Mouse (Mus musculus) myocyte (in vitro differentiated cells): ENCODE measurements around the gene Aacs.

Experiments used
- CEBPB ChIP-seq: IDR thresholded peaks from 2 replicates; pipeline ENCODE4 v1.6.1; 2011; ENCODE audit warnings: mild to moderate bottlenecking, moderate library complexity; ENCODE audit not compliant: poor library complexity, insufficient read depth, severe bottlenecking
- E2F4 ChIP-seq: IDR thresholded peaks from one replicate; pipeline ENCODE4 v1.6.1; 2011; ENCODE audit warnings: mild to moderate bottlenecking, control low read depth, moderate library complexity; ENCODE audit not compliant: insufficient read depth
- MAX ChIP-seq: IDR thresholded peaks from one replicate; pipeline ENCODE4 v1.6.1; 2011; ENCODE audit warnings: low read depth, mild to moderate bottlenecking, control low read depth
- MYOD1 ChIP-seq, 3 experiments: IDR thresholded peaks; one replicate each; pipeline ENCODE4 v1.6.1; 2011; ENCODE audit warnings: control low read depth in 2 of 3, low read depth in 2 of 3, mild to moderate bottlenecking in 2 of 3, moderate library complexity in 1 of 3; ENCODE audit not compliant: insufficient read length in 2 of 3, control insufficient read depth in 1 of 3
- MYOG ChIP-seq, 3 experiments: IDR thresholded peaks; one replicate each; pipeline ENCODE4 v1.6.1; 2011; ENCODE audit warnings: control low read depth in 2 of 3, low read depth in 2 of 3, mild to moderate bottlenecking in 2 of 3; ENCODE audit not compliant: insufficient read length in 2 of 3, control insufficient read depth in 1 of 3, insufficient read depth in 1 of 3
- POLR2A ChIP-seq: IDR thresholded peaks from one replicate; pipeline ENCODE4 v1.6.1; 2011; ENCODE audit warnings: low read depth, mild to moderate bottlenecking, control low read depth, moderate library complexity; ENCODE audit not compliant: insufficient read length
- REST ChIP-seq: IDR thresholded peaks from one replicate; pipeline ENCODE4 v1.6.1; 2011; ENCODE audit warnings: mild to moderate bottlenecking, control low read depth, moderate library complexity; ENCODE audit not compliant: insufficient read depth, insufficient read length
- SRF ChIP-seq: IDR thresholded peaks from one replicate; pipeline ENCODE4 v1.6.1; 2011; ENCODE audit warnings: low read depth; ENCODE audit not compliant: control insufficient read depth, insufficient read length
- TCF12 ChIP-seq: IDR thresholded peaks from one replicate; pipeline ENCODE4 v1.6.1; 2011; ENCODE audit warnings: mild to moderate bottlenecking, control low read depth; ENCODE audit not compliant: poor library complexity, insufficient read depth, severe bottlenecking
- TCF3 ChIP-seq: IDR thresholded peaks from one replicate; pipeline ENCODE4 v1.6.1; 2011; ENCODE audit warnings: low read depth, control low read depth; ENCODE audit not compliant: insufficient read length
- USF1 ChIP-seq: IDR thresholded peaks from one replicate; pipeline ENCODE4 v1.6.1; 2011; ENCODE audit warnings: low read depth, mild to moderate bottlenecking, control low read depth, moderate library complexity

- no peak for TF ChIP-seq MYOD1 (IDR thresholded peaks at IDR 0.05; ENCODE audit: control insufficient read depth in 1 of 3, insufficient read length in 2 of 3, low read depth in 2 of 3)
- no peak for TF ChIP-seq POLR2A
- TF ChIP-seq TCF12 = no peak
- no peak for TF ChIP-seq SRF
- TF ChIP-seq MYOG (IDR thresholded peaks at IDR 0.05; ENCODE audit: control insufficient read depth in 1 of 3, insufficient read depth in 1 of 3, insufficient read length in 2 of 3, low read depth in 2 of 3) = no peak
- TF ChIP-seq E2F4 = no peak
- no peak for TF ChIP-seq MAX
- peak; percentile 98 for TF ChIP-seq CEBPB
- TF ChIP-seq USF1 = no peak
- no peak for TF ChIP-seq REST
- no peak for TF ChIP-seq TCF3
These were observed 23.0 kb upstream of the Aacs start for GRCm38 (mm10) chr5:125452573-125452972.
